Mouse (Mus musculus): ENCODE measurements around the gene Acad8.

DNA sequence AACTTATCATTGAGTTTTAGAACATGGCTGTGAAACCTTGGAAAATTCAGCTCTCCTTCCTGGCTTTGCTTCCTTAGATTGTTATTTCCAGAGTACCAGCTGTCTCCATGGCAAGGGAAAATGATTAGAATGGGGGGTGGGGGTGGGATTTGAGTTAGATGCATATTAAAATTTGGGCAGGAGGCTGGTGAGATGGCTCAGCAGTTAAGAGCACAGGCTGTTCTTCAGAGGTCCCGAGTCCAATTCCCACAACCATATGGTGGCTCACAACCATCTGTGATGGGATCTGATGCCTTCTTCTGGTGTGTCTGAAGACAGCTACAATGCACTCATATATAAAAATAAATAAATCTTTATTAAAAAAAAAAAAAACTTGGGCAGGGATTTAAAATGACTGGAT, 6.6 kb upstream of the Acad8 start:
- TF ChIP-seq CTCF (IDR thresholded peaks at IDR 0.05; ENCODE audit: borderline replicate concordance, insufficient read depth, low read length) (no peak), POLR2A (IDR thresholded peaks at IDR 0.05; ENCODE audit: low read depth, low read length) (no peak)

Data from embryonic fibroblast, embryonic 13.5 days (primary cell).